Mouse (Mus musculus): ENCODE data around the gene Arhgap4.

Gene Arhgap4

GRCm38 (mm10) chrX:73921823-73922549 is at the start of gene Arhgap4, which contains the start of gene Naa10:
Gene Arhgap4 (minus strand): TSS chrX:73921870.
Gene Naa10 (minus strand): TSS chrX:73921944.
- peak; percentile 81 to 85 for DNase-seq (ENCODE audit: low spot score in 2 of 2)

GRCm38 (mm10) chrX:73970781-73971180 is 49.1 kb upstream of the Arhgap4 start:
- no peak for DNase-seq (ENCODE audit: low spot score in 2 of 2)

- no peak for DNase-seq (ENCODE audit: low spot score in 2 of 2)
Observed at GRCm38 (mm10) chrX:73969729-73970128, 48.1 kb upstream of the Arhgap4 start.

GRCm38 (mm10) chrX:73969167-73969566 is 47.5 kb upstream of the Arhgap4 start:
- no peak for DNase-seq (ENCODE audit: low spot score in 2 of 2)

- peak; percentile 83 to 87 for DNase-seq (ENCODE audit: low spot score in 2 of 2)
Observed at GRCm38 (mm10) chrX:73967177-73968075, 45.8 kb upstream of the Arhgap4 start.

GRCm38 (mm10) chrX:73966248-73967176 is 44.8 kb upstream of the Arhgap4 start, which contains the start of gene Hcfc1:
Gene Hcfc1 (minus strand): TSS chrX:73966357.
- DNase-seq (ENCODE audit: low spot score in 2 of 2), result peak; percentile 82 to 84

GRCm38 (mm10) chrX:73965307-73965706 is 43.6 kb upstream of the Arhgap4 start:
- peak; percentile 59 to 68 for DNase-seq (ENCODE audit: low spot score in 2 of 2)

GRCm38 (mm10) chrX:73964363-73964762 is 42.7 kb upstream of the Arhgap4 start:
- no peak for DNase-seq (ENCODE audit: low spot score in 2 of 2)

GRCm38 (mm10) chrX:73954988-73955387 is 33.3 kb upstream of the Arhgap4 start:
- DNase-seq (ENCODE audit: low spot score in 2 of 2), result no peak

GRCm38 (mm10) chrX:73952603-73953002 is 30.9 kb upstream of the Arhgap4 start:
- no peak for DNase-seq (ENCODE audit: low spot score in 2 of 2)

GRCm38 (mm10) chrX:73949341-73949740 is 27.7 kb upstream of the Arhgap4 start:
- DNase-seq (ENCODE audit: low spot score in 2 of 2), result no peak

- DNase-seq (ENCODE audit: low spot score in 2 of 2), result no peak
Observed at GRCm38 (mm10) chrX:73948647-73949046, 27.0 kb upstream of the Arhgap4 start.

GRCm38 (mm10) chrX:73946896-73947295 is 25.2 kb upstream of the Arhgap4 start:
- DNase-seq (ENCODE audit: low spot score in 2 of 2), result no peak

- DNase-seq (ENCODE audit: low spot score in 2 of 2), result no peak
Observed at GRCm38 (mm10) chrX:73942294-73942693, 20.6 kb upstream of the Arhgap4 start.

- no peak for DNase-seq (ENCODE audit: low spot score in 2 of 2)
Observed at GRCm38 (mm10) chrX:73941860-73942259, 20.2 kb upstream of the Arhgap4 start.

GRCm38 (mm10) chrX:73931871-73932270 is 10.2 kb upstream of the Arhgap4 start:
- DNase-seq (ENCODE audit: low spot score in 2 of 2), result no peak

- peak; percentile 31 to 33 for DNase-seq (ENCODE audit: low spot score in 2 of 2)
Observed at GRCm38 (mm10) chrX:73930402-73931062, 8.9 kb upstream of the Arhgap4 start, which contains the start of gene Renbp. Gene Renbp (minus strand): TSS chrX:73930850.

GRCm38 (mm10) chrX:73922550-73922882 is 846 bp upstream of the Arhgap4 start:
- DNase-seq (ENCODE audit: low spot score in 2 of 2), result no peak

- no peak for DNase-seq (ENCODE audit: low spot score in 2 of 2)
Observed at GRCm38 (mm10) chrX:73921285-73921822, 316 bp downstream of the Arhgap4 start.

GRCm38 (mm10) chrX:73918631-73919030 is 3.0 kb downstream of the Arhgap4 start:
- no peak for DNase-seq (ENCODE audit: low spot score in 2 of 2)

GRCm38 (mm10) chrX:73916945-73917344 is 4.7 kb downstream of the Arhgap4 start:
- DNase-seq (ENCODE audit: low spot score in 2 of 2), result no peak

Data from frontal cortex, postnatal 10 days (tissue).